Mouse (Mus musculus) kidney, postnatal 0 days (tissue): ENCODE results near the gene Fxr2. TPM values are rescaled to one million over a fixed set of nuclear protein-coding genes. Genes with fewer than 3 reads are reported as not detected.
"Not testable (repeated sequence)": the region's sequence is repeated elsewhere in the genome, so short reads cannot be mapped to it uniquely, and the experiment has no call there.

Source experiments
- ATAC-seq: fragments of 200-750 bp; cut with Nextera tagmentation; replicated peaks from 2 replicates; pipeline ENCODE4 v1.8.0; 2017; ENCODE audit warnings: low read depth, moderate number of reproducible peaks, moderate TSS enrichment, moderate library complexity; ENCODE audit not compliant: low FRiP score
- DNase-seq: peaks from one replicate; pipeline ENCODE4 v3.0.0-alpha.2; 2016; ENCODE audit warnings: low spot score
- H3K27ac ChIP-seq: fragments of 300-500 bp; sonication (generic); 2 replicates; pipeline ENCODE4 v1.5.1; 2014; ENCODE audit warnings: mild to moderate bottlenecking
- H3K27me3 ChIP-seq: fragments of 300-500 bp; sonication (generic); 2 replicates; pipeline ENCODE4 v1.6.1; 2014; ENCODE audit warnings: low read length, mixed read lengths; ENCODE audit not compliant: insufficient read depth
- H3K36me3 ChIP-seq: fragments of 300-500 bp; sonication (generic); 2 replicates; pipeline ENCODE4 v1.6.1; 2014; ENCODE audit warnings: low read length, mixed read lengths; ENCODE audit not compliant: insufficient read depth
- H3K4me1 ChIP-seq: fragments of 300-500 bp; sonication (generic); replicated peaks from 2 replicates; pipeline ENCODE4 v1.6.1; 2014; ENCODE audit warnings: antibody characterized with exemption, low read length, mixed read lengths; ENCODE audit not compliant: insufficient read depth
- H3K4me2 ChIP-seq: fragments of 300-500 bp; sonication (generic); 2 replicates; pipeline ENCODE4 v1.6.1; 2014; ENCODE audit warnings: mild to moderate bottlenecking, low read length, moderate library complexity, mixed read lengths
- H3K4me3 ChIP-seq: fragments of 300-500 bp; sonication (generic); replicated peaks from 2 replicates; pipeline ENCODE4 v1.5.1; 2014; ENCODE audit warnings: low read depth, low read length
- H3K9ac ChIP-seq: fragments of 300-500 bp; sonication (generic); 2 replicates; pipeline ENCODE4 v1.6.1; 2014; ENCODE audit warnings: low read depth, low read length
- H3K9me3 ChIP-seq: fragments of 300-500 bp; sonication (generic); replicated peaks from 2 replicates; pipeline ENCODE4 v1.6.1; 2016; ENCODE audit warnings: low read length, inconsistent platforms, mixed read lengths
- CTCF ChIP-seq: IDR thresholded peaks from 2 replicates; pipeline ENCODE4 v1.5.1; 2016; ENCODE audit warnings: antibody characterized with exemption, low read depth, mild to moderate bottlenecking, moderate library complexity
- WGBS: fragments of 180-500 bp; shearing (Covaris S2); extraction: QIAGEN DNeasy Blood & Tissue Kit; methylation state at CpG from one replicate; pipeline ENCODE4 v1.1.7; 2014; 5-methylcytosine and 5-hydroxymethylcytosine counted together
- microRNA counts: library from miRNA; unstranded; fragments of <30 nt; microRNA quantifications from one replicate; lab custom pipeline; 2015
- microRNA-seq: library from miRNA; unstranded; fragments of <30 nt; microRNA quantifications from one replicate; pipeline ENCODE4, GENCODE M21; 2016
- polyA plus RNA-seq: library from polyadenylated mRNA; unstranded; fragments of >200 nt; fragmentation: Nextera tagmentation; extraction: Ambion mirVana; gene quantifications from 2 replicates; pipeline ENCODE4 v1.2.1, GENCODE M21; 2015

The Fxr2 gene
- polyA plus RNA-seq, 1 experiment from 2014 or later = 17.4 TPM

DNA sequence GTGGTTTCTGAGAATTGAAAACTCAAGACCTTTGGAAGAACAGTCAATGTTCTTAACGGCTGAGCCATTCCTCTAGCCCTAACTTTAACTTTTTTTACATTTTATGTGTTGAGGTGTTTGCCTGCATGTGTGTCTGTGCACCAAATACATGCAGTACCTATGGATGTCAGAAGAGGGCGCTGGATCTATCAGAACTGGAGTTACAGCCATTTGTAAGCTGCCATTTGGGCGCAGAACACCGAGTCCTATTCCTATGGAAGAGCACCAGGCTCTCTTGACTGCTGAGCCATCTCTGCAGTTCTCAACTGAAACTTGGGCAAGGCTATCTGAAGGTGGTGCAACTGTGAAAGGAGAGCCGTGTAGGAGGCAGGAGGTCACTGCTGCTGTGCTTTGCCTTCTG, 65.8 kb downstream of the Fxr2 start:
- Histone ChIP-seq H3K9me3 (no peaks in the 10 kb centered on the region), H3K27me3 (no peaks in the 10 kb centered on the region), H3K4me3 (no peak overlapping the region), H3K27ac (no peak overlapping the region), H3K36me3 (no peaks in the 10 kb centered on the region), H3K9ac (no peak overlapping the region), H3K4me2 (no peak overlapping the region), H3K4me1 (peaks cover 9% of the 10 kb centered on the region)
- WGBS = 69% methylated on average over 5 of the region's 5 CpGs
- ATAC-seq (no peak), DNase-seq (no peak)
- TF ChIP-seq CTCF = peak; percentile 34; the same call in 1 of the 2 replicates

DNA sequence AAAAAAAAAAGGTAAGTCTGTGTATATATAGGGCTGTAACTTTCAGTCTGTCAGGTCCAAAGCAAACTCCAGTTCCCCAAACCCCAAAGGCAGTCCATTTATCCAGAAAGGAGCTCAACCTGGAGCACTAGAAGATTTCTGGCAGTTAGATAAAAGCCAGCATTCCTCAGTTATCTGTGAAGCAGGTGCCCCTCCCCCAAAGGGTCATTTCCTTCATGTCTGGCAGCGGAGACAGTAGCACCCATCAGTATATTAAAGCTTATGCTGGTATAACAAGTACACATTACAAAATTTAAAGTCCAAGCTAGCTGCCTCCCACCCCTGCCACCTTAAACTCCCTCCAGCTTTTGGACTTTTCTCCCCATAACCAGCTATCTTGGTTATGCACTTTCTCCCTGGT, 66.8 kb downstream of the Fxr2 start:
- ATAC-seq = no peak
- no peak overlapping the region for H3K4me2 ChIP-seq
- DNase-seq = no peak
- H3K4me3 ChIP-seq = no peak overlapping the region
- peaks cover 8% of the 10 kb centered on the region for H3K4me1 ChIP-seq
- H3K9me3 ChIP-seq = no peaks in the 10 kb centered on the region
- no peak overlapping the region for H3K27ac ChIP-seq
- WGBS = 47% methylated on average over 1 of the region's 1 CpGs
- no peak for TF ChIP-seq CTCF
- H3K9ac ChIP-seq = no peak overlapping the region
- no peaks in the 10 kb centered on the region for H3K36me3 ChIP-seq
- no peaks in the 10 kb centered on the region for H3K27me3 ChIP-seq

DNA sequence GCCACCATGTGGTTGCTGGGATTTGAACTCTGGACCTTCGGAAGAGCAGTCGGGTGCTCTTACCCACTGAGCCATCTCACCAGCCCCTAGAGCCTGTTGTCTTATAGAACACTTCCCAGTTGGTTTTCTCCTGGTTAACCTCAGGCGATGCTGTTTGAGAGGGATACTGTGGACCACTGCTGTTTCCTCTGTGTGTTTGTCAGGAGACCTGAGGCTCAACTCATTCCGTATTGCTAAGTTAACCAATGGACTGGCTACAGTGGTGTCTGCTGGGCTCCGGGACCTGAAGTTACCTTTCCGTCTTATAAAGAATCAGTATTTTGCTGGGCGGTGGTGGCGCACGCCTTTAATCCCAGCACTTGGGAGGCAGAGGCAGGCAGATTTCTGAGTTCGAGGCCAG, 70.1 kb downstream of the Fxr2 start:
- H3K9ac ChIP-seq, H3K27me3 ChIP-seq, H3K4me1 ChIP-seq, ATAC-seq, DNase-seq, H3K4me2 ChIP-seq, H3K4me3 ChIP-seq, H3K27ac ChIP-seq, H3K36me3 ChIP-seq, H3K9me3 ChIP-seq: not testable (repeated sequence)
- WGBS = 94% methylated on average over 9 of the region's 10 CpGs

MicroRNAs encoded within 50 kb of the gene (microRNA counts, 519-probe panel; counts per million panel counts)
- microRNA mmu-miR-1934 (lab: Ali Mortazavi, UCI) (330 counts per million, percentile 68 among the panel's probes with 10 or more counts), microRNA mmu-miR-467f (lab: Ali Mortazavi, UCI) (330 counts per million, percentile 68 among the panel's probes with 10 or more counts)

Small RNA genes within 50 kb of the gene (microRNA-seq; reads per million reads assigned to microRNA genes)
- gene Mir1934 (2.8 reads per million, percentile 6 among the genes with 10 or more reads in this experiment), gene Mir467f (not detected)

Other genes with a start within 250 kb of the Fxr2 start
- gene Naa38, start 237.5 kb upstream of the Fxr2 start, polyA plus RNA-seq = 183 and 198 TPM in 2 replicates
- gene Cyb5d1, start 237.4 kb upstream of the Fxr2 start, polyA plus RNA-seq = 16.6 and 19.8 TPM in 2 replicates
- gene Tmem88, start 234.8 kb upstream of the Fxr2 start, polyA plus RNA-seq = 55.5 and 61.3 TPM in 2 replicates
- gene Kdm6b, start 219.3 kb upstream of the Fxr2 start, polyA plus RNA-seq = 23.2 and 26.8 TPM in 2 replicates
- gene Dnah2, start 83.9 kb upstream of the Fxr2 start, polyA plus RNA-seq = 0.32 and 0.52 TPM in 2 replicates
- gene Efnb3, start 72.8 kb upstream of the Fxr2 start, polyA plus RNA-seq = 7.7 and 7.8 TPM in 2 replicates
- gene Wrap53, start 52.7 kb upstream of the Fxr2 start, polyA plus RNA-seq = 17.9 and 19.4 TPM in 2 replicates
- gene Trp53, start 52.6 kb upstream of the Fxr2 start, polyA plus RNA-seq = 117 and 121 TPM in 2 replicates
- 13.7 and 16.3 TPM in 2 replicates for gene Atp1b2, start 27.0 kb upstream of the Fxr2 start, polyA plus RNA-seq
- gene Shbg, start 15.1 kb upstream of the Fxr2 start, polyA plus RNA-seq = 0.13 TPM in 1 of 2 replicates, not detected in the other
- 27.6 and 31.3 TPM in 2 replicates for gene Sat2, start 11.0 kb upstream of the Fxr2 start, polyA plus RNA-seq
- gene Sox15, start 22.3 kb downstream of the Fxr2 start, polyA plus RNA-seq = 0.28 and 0.32 TPM in 2 replicates
- gene Mpdu1, start 29.7 kb downstream of the Fxr2 start, polyA plus RNA-seq = 82.6 and 85.7 TPM in 2 replicates
- gene Cd68, start 33.2 kb downstream of the Fxr2 start, polyA plus RNA-seq = 10.4 and 12.8 TPM in 2 replicates
- 468 and 493 TPM in 2 replicates for gene Eif4a1, start 39.4 kb downstream of the Fxr2 start, polyA plus RNA-seq
- 52.2 and 59.4 TPM in 2 replicates for gene Senp3, start 49.1 kb downstream of the Fxr2 start, polyA plus RNA-seq
- 0.43 and 0.89 TPM in 2 replicates for gene Tnfsf13, start 52.8 kb downstream of the Fxr2 start, polyA plus RNA-seq
- 14.1 and 15.8 TPM in 2 replicates for gene Tnfsf12, start 62.9 kb downstream of the Fxr2 start, polyA plus RNA-seq
- 8.0 and 8.4 TPM in 2 replicates for gene Tnfsfm13, start 63.1 kb downstream of the Fxr2 start, polyA plus RNA-seq
- gene Polr2a, start 125.6 kb downstream of the Fxr2 start, polyA plus RNA-seq = 19.0 and 21.0 TPM in 2 replicates
- 0.17 TPM in 1 of 2 replicates, not detected in the other for gene Slc35g3, start 129.0 kb downstream of the Fxr2 start, polyA plus RNA-seq
- 2.7 and 3.3 TPM in 2 replicates for gene Zbtb4, start 132.9 kb downstream of the Fxr2 start, polyA plus RNA-seq
- gene Chrnb1, start 163.0 kb downstream of the Fxr2 start, polyA plus RNA-seq = 12.0 and 12.1 TPM in 2 replicates
- 0.63 and 0.98 TPM in 2 replicates for gene Fgf11, start 168.9 kb downstream of the Fxr2 start, polyA plus RNA-seq
- 22.9 and 23.0 TPM in 2 replicates for gene Tmem102, start 172.6 kb downstream of the Fxr2 start, polyA plus RNA-seq
- not detected in 2 replicates for gene Gm39566, start 182.3 kb downstream of the Fxr2 start, polyA plus RNA-seq
- gene Spem2, start 185.5 kb downstream of the Fxr2 start, polyA plus RNA-seq = not detected in 2 replicates
- not detected in 2 replicates for gene Spem1, start 189.2 kb downstream of the Fxr2 start, polyA plus RNA-seq
- gene Nlgn2, start 204.8 kb downstream of the Fxr2 start, polyA plus RNA-seq = 4.1 and 4.7 TPM in 2 replicates
- 485 and 528 TPM in 2 replicates for gene Tmem256, start 205.5 kb downstream of the Fxr2 start, polyA plus RNA-seq
- 96.4 and 102 TPM in 2 replicates for gene Plscr3, start 213.4 kb downstream of the Fxr2 start, polyA plus RNA-seq
- gene Tnk1, start 225.7 kb downstream of the Fxr2 start, polyA plus RNA-seq = 6.3 and 7.0 TPM in 2 replicates
- not detected in 2 replicates for gene Tmem95, start 245.0 kb downstream of the Fxr2 start, polyA plus RNA-seq
- 7.7 and 7.8 TPM in 2 replicates for gene Kctd11, start 248.4 kb downstream of the Fxr2 start, polyA plus RNA-seq